Mouse (Mus musculus) MEL (cell line): ENCODE measurements around the gene Btbd7.

Experiments used
- BHLHE40 ChIP-seq: IDR thresholded peaks from 2 replicates; pipeline ENCODE4 v1.6.1; 2012; ENCODE audit warnings: low read depth, mild to moderate bottlenecking, inconsistent platforms, low read length, improper control_type of control experiment, borderline replicate concordance
- CTCF ChIP-seq, 3 experiments: IDR thresholded peaks in 2 of 3; conservative IDR thresholded peaks in 1 of 3; 2 replicates each; pipeline ENCODE4 v1.5.1; 2011 to 2012; ENCODE audit warnings: low read length in 3 of 3, low read depth in 2 of 3, mild to moderate bottlenecking in 2 of 3, improper control_type of control experiment in 1 of 3, inconsistent platforms in 1 of 3, mixed read lengths in 1 of 3, moderate library complexity in 1 of 3; ENCODE audit not compliant: control insufficient read depth in 1 of 3, insufficient read depth in 1 of 3, poor library complexity in 1 of 3, severe bottlenecking in 1 of 3
- KAT2A ChIP-seq: conservative IDR thresholded peaks from 2 replicates; pipeline ENCODE4 v1.6.1; 2012; ENCODE audit warnings: low read depth, low read length, improper control_type of control experiment, inconsistent platforms
- POLR2A ChIP-seq, 2 experiments: IDR thresholded peaks; 2 replicates each; pipeline ENCODE4 v1.6.1; 2011 to 2012; ENCODE audit warnings: low read length in 2 of 2, mild to moderate bottlenecking in 2 of 2, control low read depth in 1 of 2, improper control_type of control experiment in 1 of 2, low read depth in 1 of 2, moderate library complexity in 1 of 2; ENCODE audit not compliant: control insufficient read depth in 1 of 2, insufficient read depth in 1 of 2, poor library complexity in 1 of 2

- TF ChIP-seq POLR2A (IDR thresholded peaks at IDR 0.05; ENCODE audit: control insufficient read depth in 1 of 2, insufficient read depth in 1 of 2, low read depth in 1 of 2, low read length in 2 of 2, poor library complexity in 1 of 2) (no peak), KAT2A (no peak), CTCF (IDR thresholded peaks at IDR 0.05 in 2 of 3, conservative IDR thresholded peaks at IDR 0.05 in 1 of 3; ENCODE audit: control insufficient read depth in 1 of 3, insufficient read depth in 1 of 3, low read depth in 2 of 3, low read length in 3 of 3, poor library complexity in 1 of 3, severe bottlenecking in 1 of 3) (no peak), BHLHE40 (no peak)
These were observed 45.4 kb downstream of the Btbd7 start for GRCm38 (mm10) chr12:102832746-102833300.
